Mouse (Mus musculus) forebrain, embryonic 11.5 days (tissue): ENCODE results near the gene Neurl1a. TPM values are rescaled to one million over a fixed set of nuclear protein-coding genes. Genes with fewer than 3 reads are reported as not detected.

Experiments
- ATAC-seq: fragments of 200-750 bp; cut with Nextera tagmentation; replicated peaks from 2 replicates; pipeline ENCODE4 v1.8.0; 2017; ENCODE audit warnings: moderate TSS enrichment; ENCODE audit not compliant: low FRiP score
- DNase-seq: peaks from one replicate; pipeline ENCODE4 v3.0.0-alpha.2; 2017; ENCODE audit warnings: low spot score
- H3K27ac ChIP-seq: fragments of 300-500 bp; sonication (generic); 2 replicates; pipeline ENCODE4 v1.5.1; 2014; ENCODE audit warnings: low read depth, low read length
- H3K27me3 ChIP-seq: fragments of 300-500 bp; sonication (generic); 2 replicates; pipeline ENCODE4 v1.6.1; 2014; ENCODE audit warnings: mild to moderate bottlenecking, low read length, mixed read lengths; ENCODE audit not compliant: control insufficient read depth, insufficient read depth
- H3K36me3 ChIP-seq: fragments of 300-500 bp; sonication (generic); 2 replicates; pipeline ENCODE4 v1.6.1; 2014; ENCODE audit warnings: mild to moderate bottlenecking, low read length, moderate library complexity, mixed read lengths; ENCODE audit not compliant: control insufficient read depth, insufficient read depth
- H3K4me1 ChIP-seq: fragments of 300-500 bp; sonication (generic); replicated peaks from 2 replicates; pipeline ENCODE4 v1.6.1; 2014; ENCODE audit warnings: low read length, mixed read lengths; ENCODE audit not compliant: control insufficient read depth, insufficient read depth
- H3K4me2 ChIP-seq: fragments of 300-500 bp; sonication (generic); 2 replicates; pipeline ENCODE4 v1.6.1; 2014; ENCODE audit warnings: low read depth, mild to moderate bottlenecking, low read length, moderate library complexity, mixed read lengths; ENCODE audit not compliant: severe bottlenecking
- H3K4me3 ChIP-seq: fragments of 300-500 bp; sonication (generic); 2 replicates; pipeline ENCODE4 v1.5.1; 2014; ENCODE audit warnings: low read depth, low read length
- H3K9ac ChIP-seq: fragments of 300-500 bp; sonication (generic); 2 replicates; pipeline ENCODE4 v1.6.1; 2014; ENCODE audit warnings: low read length
- H3K9me3 ChIP-seq: fragments of 300-500 bp; sonication (generic); 2 replicates; pipeline ENCODE4 v1.6.1; 2016; ENCODE audit warnings: low read length, mixed read lengths; ENCODE audit not compliant: control insufficient read depth
- WGBS: fragments of 180-500 bp; shearing (Covaris S2); extraction: QIAGEN DNeasy Blood & Tissue Kit; methylation state at CpG from one replicate; pipeline ENCODE4 v1.1.7; 2014; 5-methylcytosine and 5-hydroxymethylcytosine counted together
- polyA plus RNA-seq: library from polyadenylated mRNA; unstranded; fragments of >200 nt; fragmentation: Nextera tagmentation; extraction: Ambion mirVana; gene quantifications from 2 replicates; pipeline ENCODE4 v1.2.1, GENCODE M21; 2014

Neurl1a gene
- polyA plus RNA-seq, 1 experiment from 2014 or later, result 3.7 TPM

- Histone ChIP-seq H3K4me3 (no peak overlapping the region), H3K4me1 (peaks cover 17% of the 10 kb centered on the region), H3K27me3 (no peaks in the 10 kb centered on the region), H3K9me3 (no peaks in the 10 kb centered on the region), H3K27ac (no peak overlapping the region), H3K9ac (no peak overlapping the region), H3K36me3 (no peaks in the 10 kb centered on the region), H3K4me2 (no peak overlapping the region)
- ATAC-seq (no peak), DNase-seq (no peak)
- WGBS, result 73% methylated on average over 11 of the region's 11 CpGs
Measured at GRCm38 (mm10) chr19:47298100-47298499, 119.5 kb downstream of the Neurl1a start.

- peaks cover 17% of the 10 kb centered on the region for H3K4me1 ChIP-seq
- H3K4me2 ChIP-seq, result peak overlapping the region; percentile 37; the same call in 1 of the 2 replicates
- WGBS, result 8% methylated on average over 19 of the region's 19 CpGs
- peak; percentile 88 for ATAC-seq
- peak overlapping the region; percentile 76 for H3K27ac ChIP-seq
- H3K9ac ChIP-seq, result peak overlapping the region; percentile 48
- no peaks in the 10 kb centered on the region for H3K36me3 ChIP-seq
- H3K27me3 ChIP-seq, result no peaks in the 10 kb centered on the region
- no peak overlapping the region for H3K4me3 ChIP-seq
- peak; percentile 76 for DNase-seq
- H3K9me3 ChIP-seq, result no peaks in the 10 kb centered on the region
Measured at GRCm38 (mm10) chr19:47301303-47302190, 122.9 kb downstream of the Neurl1a start.

- Histone ChIP-seq H3K27me3 (no peaks in the 10 kb centered on the region), H3K4me1 (peaks cover 17% of the 10 kb centered on the region), H3K27ac (peak overlapping the region; percentile 76), H3K4me2 (peak overlapping the region; percentile 37; the same call in 1 of the 2 replicates), H3K36me3 (no peaks in the 10 kb centered on the region), H3K4me3 (no peak overlapping the region), H3K9me3 (no peaks in the 10 kb centered on the region), H3K9ac (peak overlapping the region; percentile 48; the same call in 1 of the 2 replicates)
- ATAC-seq (no peak), DNase-seq (no peak)
- WGBS, result 68% methylated on average over 21 of the region's 21 CpGs
Measured at GRCm38 (mm10) chr19:47302191-47302852, 123.7 kb downstream of the Neurl1a start.

- Histone ChIP-seq H3K27me3 (no peaks in the 10 kb centered on the region), H3K9ac (no peak overlapping the region), H3K9me3 (no peaks in the 10 kb centered on the region), H3K27ac (no peak overlapping the region), H3K4me3 (no peak overlapping the region), H3K4me1 (peaks cover 17% of the 10 kb centered on the region), H3K36me3 (no peaks in the 10 kb centered on the region), H3K4me2 (no peak overlapping the region)
- 92% methylated on average over 10 of the region's 10 CpGs for WGBS
- ATAC-seq (no peak), DNase-seq (no peak)
Measured at GRCm38 (mm10) chr19:47303128-47303527, 124.5 kb downstream of the Neurl1a start.

- 93% methylated on average over 5 of the region's 5 CpGs for WGBS
- H3K4me1 ChIP-seq, result peaks cover 17% of the 10 kb centered on the region
- H3K9ac ChIP-seq, result no peak overlapping the region
- no peak overlapping the region for H3K27ac ChIP-seq
- no peaks in the 10 kb centered on the region for H3K27me3 ChIP-seq
- H3K4me2 ChIP-seq, result no peak overlapping the region
- ATAC-seq (no peak), DNase-seq (no peak)
- no peaks in the 10 kb centered on the region for H3K36me3 ChIP-seq
- no peaks in the 10 kb centered on the region for H3K9me3 ChIP-seq
- no peak overlapping the region for H3K4me3 ChIP-seq
Measured at GRCm38 (mm10) chr19:47304170-47304745, 125.6 kb downstream of the Neurl1a start.

DNA sequence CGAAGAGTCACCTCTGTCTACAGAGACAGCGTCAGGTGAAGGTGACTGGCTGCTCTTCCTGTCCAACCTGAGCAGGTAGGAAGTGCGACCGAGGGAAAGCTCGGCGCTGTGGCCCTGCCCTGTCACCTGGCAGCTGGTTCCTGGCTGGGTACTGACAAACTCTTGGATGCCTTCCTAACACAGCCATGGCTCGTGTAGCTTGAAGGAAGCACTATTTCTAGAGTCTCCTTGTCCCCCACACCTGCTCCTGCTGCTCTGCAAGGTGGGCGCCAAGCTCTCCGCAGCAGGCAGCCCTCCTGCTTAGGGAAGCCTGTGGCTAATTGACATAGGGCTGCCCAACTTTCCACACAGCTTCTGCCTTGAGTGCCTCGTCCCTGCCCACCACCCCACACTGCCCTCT lies 126.8 kb downstream of the Neurl1a start:
- H3K36me3 ChIP-seq, result no peaks in the 10 kb centered on the region
- no peaks in the 10 kb centered on the region for H3K27me3 ChIP-seq
- 87% methylated on average over 10 of the region's 10 CpGs for WGBS
- DNase-seq (no peak), ATAC-seq (no peak)
- H3K4me3 ChIP-seq, result no peak overlapping the region
- no peak overlapping the region for H3K27ac ChIP-seq
- H3K9me3 ChIP-seq, result no peaks in the 10 kb centered on the region
- H3K4me1 ChIP-seq, result peaks cover 16% of the 10 kb centered on the region
- no peak overlapping the region for H3K9ac ChIP-seq
- H3K4me2 ChIP-seq, result no peak overlapping the region

DNA sequence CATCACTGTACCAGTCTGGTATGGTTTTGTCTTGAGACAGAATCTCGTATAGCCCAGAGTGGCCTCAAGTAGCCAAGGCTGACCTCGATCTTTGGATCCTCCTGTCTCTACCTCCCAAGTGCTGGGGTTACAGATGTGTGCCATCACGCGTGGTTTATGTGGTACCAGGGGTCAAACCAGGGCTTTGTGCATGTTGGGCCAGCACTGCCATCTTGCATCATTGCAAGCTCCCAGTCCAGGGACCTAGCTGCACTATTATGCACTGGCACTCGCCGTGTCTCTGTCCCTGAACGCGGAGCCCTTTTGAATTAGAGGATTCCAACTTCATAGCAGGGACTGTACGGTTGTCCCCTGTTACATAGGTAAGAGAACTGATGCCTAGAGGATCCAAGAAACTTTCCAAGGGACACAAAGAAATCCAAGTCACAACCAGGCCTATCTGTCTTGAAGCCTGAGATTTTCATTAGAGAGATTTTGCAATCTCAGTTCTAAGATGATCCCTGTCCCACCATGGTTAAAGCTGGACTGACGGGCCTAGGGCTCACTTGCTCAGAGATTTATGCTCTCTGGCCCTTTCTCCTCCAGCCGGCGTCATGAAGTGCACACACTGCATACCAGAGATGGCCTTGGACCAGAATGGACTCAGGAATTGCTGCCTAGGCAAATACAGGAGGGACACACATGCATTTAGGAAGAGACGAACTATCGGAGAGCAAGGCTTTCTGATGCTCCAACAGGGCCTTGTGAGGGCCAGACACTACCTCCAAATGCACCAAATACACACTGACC lies 127.7 kb downstream of the Neurl1a start:
- peaks cover 10% of the 10 kb centered on the region for H3K4me1 ChIP-seq
- 91% methylated on average over 14 of the region's 14 CpGs for WGBS
- ATAC-seq, result no peak
- no peaks in the 10 kb centered on the region for H3K9me3 ChIP-seq
- H3K27me3 ChIP-seq, result no peaks in the 10 kb centered on the region
- no peak for DNase-seq
- no peak overlapping the region for H3K4me2 ChIP-seq
- no peak overlapping the region for H3K9ac ChIP-seq
- H3K36me3 ChIP-seq, result no peaks in the 10 kb centered on the region
- H3K4me3 ChIP-seq, result no peak overlapping the region
- H3K27ac ChIP-seq, result no peak overlapping the region

DNA sequence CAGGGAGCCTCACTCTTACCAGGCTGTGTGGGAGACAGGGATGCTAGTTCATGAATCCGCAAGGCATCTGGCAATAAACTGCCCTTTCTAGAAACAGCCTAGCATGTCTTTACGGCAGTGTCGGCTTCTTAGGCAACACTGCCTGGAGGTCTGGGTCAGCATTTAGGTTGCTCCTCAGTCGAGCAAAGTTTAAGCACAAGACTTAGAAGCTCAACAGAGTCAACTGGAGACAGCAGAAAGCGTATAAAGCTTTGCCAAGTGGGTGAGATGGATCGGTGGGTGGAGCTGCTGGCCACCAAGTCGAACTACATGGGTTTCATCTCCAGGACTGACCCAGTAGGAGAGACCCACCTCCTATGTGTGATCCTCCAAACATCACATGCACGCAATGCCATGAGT lies 128.3 kb downstream of the Neurl1a start:
- H3K36me3 ChIP-seq, result no peaks in the 10 kb centered on the region
- no peak overlapping the region for H3K4me3 ChIP-seq
- H3K4me2 ChIP-seq, result no peak overlapping the region
- no peaks in the 10 kb centered on the region for H3K9me3 ChIP-seq
- WGBS, result 93% methylated on average over 8 of the region's 8 CpGs
- no peaks in the 10 kb centered on the region for H3K27me3 ChIP-seq
- DNase-seq (no peak), ATAC-seq (no peak)
- no peak overlapping the region for H3K9ac ChIP-seq
- H3K4me1 ChIP-seq, result peaks cover 4% of the 10 kb centered on the region
- no peak overlapping the region for H3K27ac ChIP-seq
